Mouse (Mus musculus): ENCODE results near the gene Flrt2. TPM values are rescaled to one million over a fixed set of nuclear protein-coding genes. Genes with fewer than 3 reads are reported as not detected.

The Flrt2 gene
- total and polyA plus RNA-seq, 3 experiments = not detected

- DNase-seq (ENCODE audit: extremely low read depth) = no peak
- Histone ChIP-seq H3K9ac (ENCODE audit: insufficient read depth, low read depth) (no peak overlapping the region), H3K4me2 (ENCODE audit: insufficient read depth, low read depth, poor library complexity, severe bottlenecking) (no peak overlapping the region), H3K27ac (ENCODE audit: insufficient read depth, low read depth) (no peak overlapping the region), H3K4me3 (replicated peaks in 1 of 3; ENCODE audit: low read depth in 2 of 3, low read length in 2 of 3, poor library complexity in 1 of 3) (no peak overlapping the region), H3K9me3 (replicated peaks; ENCODE audit: low read length) (peaks cover 51% of the 10 kb centered on the region), H3K79me2 (replicated peaks; ENCODE audit: control insufficient read depth, extremely low read depth, insufficient read depth, poor library complexity, severe bottlenecking) (no peaks in the 10 kb centered on the region), H3K27me3 (replicated peaks) (no peaks in the 10 kb centered on the region), H3K4me1 (ENCODE audit: control insufficient read depth in 1 of 2, insufficient read depth in 2 of 2) (no peaks in the 10 kb centered on the region), H3K36me3 (replicated peaks in 1 of 2; ENCODE audit: control insufficient read depth in 1 of 2, insufficient read depth in 1 of 2, low read length in 1 of 2) (no peaks in the 10 kb centered on the region)
- in situ Hi-C loops (cut with MboI; ENCODE audit: low pct_ligation_motif_present, low pct_unique_long_range_greater_than_20kb, low sequenced_read_pairs) (no loop called here), dilution Hi-C loops (cut with MboI; ENCODE audit: extremely low pct_ligation_motif_present, extremely low pct_unique_long_range_greater_than_20kb, low sequenced_read_pairs) (no loop called here)
- TF ChIP-seq E2F4 (IDR thresholded peaks at IDR 0.05; ENCODE audit: insufficient replicate concordance, low read depth, low read length) (no peak), NELFE (IDR thresholded peaks at IDR 0.05; ENCODE audit: low read depth, low read length) (no peak), MEF2A (IDR thresholded peaks at IDR 0.05; ENCODE audit: borderline replicate concordance, low read depth, low read length) (no peak), CTCF (conservative IDR thresholded peaks at IDR 0.05 in 1 of 2, IDR thresholded peaks at IDR 0.05 in 1 of 2; ENCODE audit: low read depth in 2 of 2, low read length in 2 of 2) (no peak)
Measured at GRCm38 (mm10) chr12:95734075-95734474, 42.0 kb downstream of the Flrt2 start.

GRCm38 (mm10) chr12:95737571-95737970 is 45.5 kb downstream of the Flrt2 start:
- in situ Hi-C loops (cut with MboI; ENCODE audit: low pct_ligation_motif_present, low pct_unique_long_range_greater_than_20kb, low sequenced_read_pairs) = no loop called here
- Histone ChIP-seq H3K4me2 (ENCODE audit: insufficient read depth, low read depth, poor library complexity, severe bottlenecking) (no peak overlapping the region), H3K27ac (ENCODE audit: insufficient read depth, low read depth) (no peak overlapping the region), H3K9me3 (replicated peaks; ENCODE audit: low read length) (peaks cover 52% of the 10 kb centered on the region), H3K9ac (ENCODE audit: insufficient read depth, low read depth) (no peak overlapping the region), H3K36me3 (replicated peaks in 1 of 2; ENCODE audit: control insufficient read depth in 1 of 2, insufficient read depth in 1 of 2, low read length in 1 of 2) (no peaks in the 10 kb centered on the region), H3K4me3 (replicated peaks in 1 of 3; ENCODE audit: low read depth in 2 of 3, low read length in 2 of 3, poor library complexity in 1 of 3) (no peak overlapping the region), H3K79me2 (replicated peaks; ENCODE audit: control insufficient read depth, extremely low read depth, insufficient read depth, poor library complexity, severe bottlenecking) (no peaks in the 10 kb centered on the region), H3K27me3 (replicated peaks) (no peaks in the 10 kb centered on the region), H3K4me1 (ENCODE audit: control insufficient read depth in 1 of 2, insufficient read depth in 2 of 2) (no peaks in the 10 kb centered on the region)
- dilution Hi-C loops (cut with MboI; ENCODE audit: extremely low pct_ligation_motif_present, extremely low pct_unique_long_range_greater_than_20kb, low sequenced_read_pairs) = no loop called here
- no peak for TF ChIP-seq NRF1 (IDR thresholded peaks at IDR 0.05; ENCODE audit: low read depth, low read length)
- no peak for TF ChIP-seq HCFC1 (IDR thresholded peaks at IDR 0.05; ENCODE audit: low read depth, low read length)
- no peak for DNase-seq (ENCODE audit: extremely low read depth)

DNA sequence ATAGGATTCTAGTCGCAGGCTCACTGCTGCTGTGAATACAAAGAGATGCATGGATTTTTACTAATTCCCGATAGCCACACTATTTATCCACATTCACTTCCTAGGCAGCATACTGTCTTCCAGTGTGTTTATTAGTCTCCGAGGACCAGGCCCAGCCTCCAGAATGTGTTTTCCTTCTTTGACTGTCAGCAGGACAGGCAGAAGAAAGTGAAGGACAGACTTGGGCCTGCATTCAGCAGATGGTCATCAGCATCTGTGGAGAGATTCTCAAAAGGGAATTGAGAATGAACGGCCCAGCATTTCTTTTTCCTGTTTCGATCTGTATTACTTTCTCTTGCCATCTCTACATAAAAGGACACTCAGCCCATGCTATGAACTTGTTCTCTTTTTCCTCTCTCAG is 46.0 kb downstream of the Flrt2 start:
- no peaks in the 10 kb centered on the region for H3K36me3 ChIP-seq (replicated peaks in 1 of 2; ENCODE audit: control insufficient read depth in 1 of 2, insufficient read depth in 1 of 2, low read length in 1 of 2)
- H3K79me2 ChIP-seq (replicated peaks; ENCODE audit: control insufficient read depth, extremely low read depth, insufficient read depth, poor library complexity, severe bottlenecking) = no peaks in the 10 kb centered on the region
- no peak overlapping the region for H3K27ac ChIP-seq (ENCODE audit: insufficient read depth, low read depth)
- no peak for DNase-seq (ENCODE audit: extremely low read depth)
- H3K27me3 ChIP-seq (replicated peaks) = no peaks in the 10 kb centered on the region
- dilution Hi-C loops (cut with MboI; ENCODE audit: extremely low pct_ligation_motif_present, extremely low pct_unique_long_range_greater_than_20kb, low sequenced_read_pairs) = no loop called here
- peaks cover 49% of the 10 kb centered on the region for H3K9me3 ChIP-seq (replicated peaks; ENCODE audit: low read length)
- no peak overlapping the region for H3K4me3 ChIP-seq (replicated peaks in 1 of 3; ENCODE audit: low read depth in 2 of 3, low read length in 2 of 3, poor library complexity in 1 of 3)
- in situ Hi-C loops (cut with MboI; ENCODE audit: low pct_ligation_motif_present, low pct_unique_long_range_greater_than_20kb, low sequenced_read_pairs) = no loop called here
- H3K4me1 ChIP-seq (ENCODE audit: control insufficient read depth in 1 of 2, insufficient read depth in 2 of 2) = no peaks in the 10 kb centered on the region
- TF ChIP-seq GABPA (IDR thresholded peaks at IDR 0.05; ENCODE audit: insufficient replicate concordance, low read depth, low read length) = no peak
- no peak for TF ChIP-seq ZC3H11A (IDR thresholded peaks at IDR 0.05; ENCODE audit: low read depth, low read length)
- TF ChIP-seq EP300 (IDR thresholded peaks at IDR 0.05; ENCODE audit: low read length) = no peak
- TF ChIP-seq SIN3A (IDR thresholded peaks at IDR 0.05; ENCODE audit: low read length) = no peak
- no peak for TF ChIP-seq RCOR1 (conservative IDR thresholded peaks at IDR 0.05; ENCODE audit: low read depth, low read length)
- no peak for TF ChIP-seq NRF1 (IDR thresholded peaks at IDR 0.05; ENCODE audit: low read depth, low read length)
- TF ChIP-seq JUN (IDR thresholded peaks at IDR 0.05; ENCODE audit: insufficient read depth, low read depth, low read length) = no peak
- TF ChIP-seq USF2 (conservative IDR thresholded peaks at IDR 0.05; ENCODE audit: low read depth, low read length) = no peak
- H3K9ac ChIP-seq (ENCODE audit: insufficient read depth, low read depth) = no peak overlapping the region
- no peak overlapping the region for H3K4me2 ChIP-seq (ENCODE audit: insufficient read depth, low read depth, poor library complexity, severe bottlenecking)
